Mouse (Mus musculus) liver, embryonic 14 days (tissue): Measurements from ENCODE around the gene Klhl23. TPM values are rescaled to one million over a fixed set of nuclear protein-coding genes. Genes with fewer than 3 reads are reported as not detected.

ENCODE experiments used
- polyA plus RNA-seq: library from polyadenylated mRNA; depleted of rRNA; stranded (reverse); fragments of >200 nt; gene quantifications from 2 replicates; pipeline ENCODE4 v1.2.3, GENCODE M21; 2012; rRNA removed

Klhl23 gene
- 12.7 and 13.8 TPM in 2 replicates for polyA plus RNA-seq

GRCm38 (mm10) chr2:69821711-69822110 lies at the start of gene Klhl23:
TSS of gene Klhl23 (plus strand) at chr2:69821944.

GRCm38 (mm10) chr2:69789429-69790069 lies 32.2 kb upstream of the Klhl23 start, which contains the start of the genes Ccdc173 and Phospho2:
TSS of gene Ccdc173 (minus strand) at chr2:69789575.
TSS of gene Phospho2 (plus strand) at chr2:69789623.

GRCm38 (mm10) chr2:69861485-69862091 lies 39.8 kb downstream of the Klhl23 start, which contains the start of gene Ssb:
TSS of gene Ssb (plus strand) at chr2:69861562.

GRCm38 (mm10) chr2:69885451-69886305 lies 63.9 kb downstream of the Klhl23 start, which contains the start of gene Mettl5:
TSS of gene Mettl5 (minus strand) at chr2:69885615.

Other genes with a start within 250 kb of the Klhl23 start
- 0.06 TPM in 2 replicates for gene Lrp2, start 235.9 kb upstream of the Klhl23 start, polyA plus RNA-seq
- 2.6 TPM in 2 replicates for gene Bbs5, start 174.8 kb upstream of the Klhl23 start, polyA plus RNA-seq
- 0.05 and 0.68 TPM in 2 replicates for gene Klhl41, start 151.8 kb upstream of the Klhl23 start, polyA plus RNA-seq
- gene Fastkd1, start 108.4 kb upstream of the Klhl23 start, polyA plus RNA-seq = 3.0 and 3.7 TPM in 2 replicates
- 12.3 and 13.1 TPM in 2 replicates for gene Ppig, start 99.4 kb upstream of the Klhl23 start, polyA plus RNA-seq
- gene Ccdc173, start 32.4 kb upstream of the Klhl23 start, polyA plus RNA-seq = 0.32 and 0.35 TPM in 2 replicates
- 7.0 and 8.5 TPM in 2 replicates for gene Phospho2, start 32.3 kb upstream of the Klhl23 start, polyA plus RNA-seq
- gene Ssb, start 39.6 kb downstream of the Klhl23 start, polyA plus RNA-seq = 102 and 104 TPM in 2 replicates
- 11.8 and 12.1 TPM in 2 replicates for gene Mettl5, start 63.7 kb downstream of the Klhl23 start, polyA plus RNA-seq
- 8.4 and 9.2 TPM in 2 replicates for gene Ubr3, start 75.3 kb downstream of the Klhl23 start, polyA plus RNA-seq
- not detected in 2 replicates for gene Myo3b, start 217.2 kb downstream of the Klhl23 start, polyA plus RNA-seq